Mouse (Mus musculus): ENCODE results near the gene Retn. TPM values are rescaled to one million over a fixed set of nuclear protein-coding genes. Genes with fewer than 3 reads are reported as not detected.
A peak's percentile ranks its signal among the peaks of the same experiment; 100 is the strongest.

Gene Retn
- polyA plus RNA-seq, 2 experiments: not detected

GRCm38 (mm10) chr8:3621199-3621970 lies 34.2 kb upstream of the Retn start, which contains the start of the genes Xab2 and Pet100:
TSS of gene Xab2 (minus strand) at chr8:3621316.
TSS of gene Pet100 (plus strand) at chr8:3621548.
- DNase-seq (ENCODE audit: low read depth in 3 of 3, low spot score in 3 of 3) (peak; percentile 99 to 100 (median 100)), ATAC-seq (ENCODE audit: insufficient read depth) (peak; percentile 97)
- Histone ChIP-seq H3K4me1 (replicated peaks; ENCODE audit: control insufficient read depth in 2 of 2, insufficient read depth in 2 of 2, low read length in 1 of 2) (peaks cover 8 to 13% of the 10 kb centered on the region in 2 experiments), H3K4me2 (ENCODE audit: low read depth) (peak within 1 kb of the TSS; percentile 85), H3K4me3 (ENCODE audit: insufficient read depth in 1 of 2, low read depth in 2 of 2, low read length in 2 of 2) (peak within 1 kb of the TSS; percentile 96 to 100), H3K9me3 (ENCODE audit: control insufficient read depth, low read length) (no peaks in the 10 kb centered on the region), H3K27me3 (ENCODE audit: control insufficient read depth, insufficient read depth, low read length) (no peaks in the 10 kb centered on the region), H3K27ac (peak within 1 kb of the TSS; percentile 19; the same call in 1 of the 2 replicates), H3K9ac (replicated peaks) (peak within 1 kb of the TSS; percentile 82), H3K36me3 (replicated peaks; ENCODE audit: control insufficient read depth, insufficient read depth, low read depth) (peaks cover 19% of the 10 kb centered on the region)
- WGBS (ENCODE audit: insufficient replicate concordance): under 1% methylated on average over 37 of the region's 37 CpGs
- TF ChIP-seq CTCF (IDR thresholded peaks at IDR 0.05; ENCODE audit: low read depth): no peak
- TF ChIP-seq EP300 (IDR thresholded peaks at IDR 0.05; ENCODE audit: low read depth): peak; percentile 46

- TF ChIP-seq EP300 (IDR thresholded peaks at IDR 0.05; ENCODE audit: low read depth) (no peak), CTCF (IDR thresholded peaks at IDR 0.05; ENCODE audit: low read depth) (no peak)
- ATAC-seq (ENCODE audit: insufficient read depth) (no peak), DNase-seq (ENCODE audit: low read depth in 3 of 3, low spot score in 3 of 3) (no peak)
- WGBS (ENCODE audit: insufficient replicate concordance): 59% methylated on average over 8 of the region's 8 CpGs
- H3K27ac ChIP-seq: no peak overlapping the region
- no peaks in the 10 kb centered on the region for H3K27me3 ChIP-seq (ENCODE audit: control insufficient read depth, insufficient read depth, low read length)
- peaks cover 8 to 13% of the 10 kb centered on the region in 2 experiments for H3K4me1 ChIP-seq (replicated peaks; ENCODE audit: control insufficient read depth in 2 of 2, insufficient read depth in 2 of 2, low read length in 1 of 2)
- H3K4me3 ChIP-seq (ENCODE audit: insufficient read depth in 1 of 2, low read depth in 2 of 2, low read length in 2 of 2): peak overlapping the region; percentile 96 to 100
- H3K36me3 ChIP-seq (replicated peaks; ENCODE audit: control insufficient read depth, insufficient read depth, low read depth): peaks cover 14% of the 10 kb centered on the region
- peak overlapping the region; percentile 72 for H3K9ac ChIP-seq (replicated peaks)
- H3K4me2 ChIP-seq (ENCODE audit: low read depth): peak overlapping the region; percentile 85
- H3K9me3 ChIP-seq (ENCODE audit: control insufficient read depth, low read length): no peaks in the 10 kb centered on the region
Measured at GRCm38 (mm10) chr8:3622119-3622518, 33.5 kb upstream of the Retn start.

- Histone ChIP-seq H3K9me3 (ENCODE audit: control insufficient read depth, low read length) (no peaks in the 10 kb centered on the region), H3K4me3 (ENCODE audit: insufficient read depth in 1 of 2, low read depth in 2 of 2, low read length in 2 of 2) (no peak within 1 kb of the TSS), H3K36me3 (replicated peaks; ENCODE audit: control insufficient read depth, insufficient read depth, low read depth) (no peaks in the 10 kb centered on the region), H3K9ac (replicated peaks) (no peak within 1 kb of the TSS), H3K4me2 (ENCODE audit: low read depth) (no peak within 1 kb of the TSS), H3K27ac (no peak within 1 kb of the TSS), H3K27me3 (ENCODE audit: control insufficient read depth, insufficient read depth, low read length) (no peaks in the 10 kb centered on the region; the same call in 1 of the 2 replicates), H3K4me1 (replicated peaks; ENCODE audit: control insufficient read depth in 2 of 2, insufficient read depth in 2 of 2, low read length in 1 of 2) (peaks cover 3 to 8% of the 10 kb centered on the region in 2 experiments; a peak in 3 of 4 replicates)
- no peak for TF ChIP-seq EP300 (IDR thresholded peaks at IDR 0.05; ENCODE audit: low read depth)
- no peak for TF ChIP-seq CTCF (IDR thresholded peaks at IDR 0.05; ENCODE audit: low read depth)
- DNase-seq (ENCODE audit: low read depth in 3 of 3, low spot score in 3 of 3) (no peak), ATAC-seq (ENCODE audit: insufficient read depth) (no peak)
- WGBS (ENCODE audit: insufficient replicate concordance): 71% methylated on average over 1 of the region's 1 CpGs
Measured at GRCm38 (mm10) chr8:3625445-3625844, 30.1 kb upstream of the Retn start, which contains the start of gene Pcp2. TSS of gene Pcp2 (minus strand) at chr8:3625545.

GRCm38 (mm10) chr8:3626971-3627370 lies 28.6 kb upstream of the Retn start:
- Histone ChIP-seq H3K36me3 (replicated peaks; ENCODE audit: control insufficient read depth, insufficient read depth, low read depth) (no peaks in the 10 kb centered on the region), H3K27ac (no peak overlapping the region), H3K9me3 (ENCODE audit: control insufficient read depth, low read length) (no peaks in the 10 kb centered on the region), H3K4me1 (replicated peaks; ENCODE audit: control insufficient read depth in 2 of 2, insufficient read depth in 2 of 2, low read length in 1 of 2) (peaks cover 9 to 17% of the 10 kb centered on the region in 2 experiments; a peak in 3 of 4 replicates), H3K9ac (replicated peaks) (no peak overlapping the region), H3K27me3 (ENCODE audit: control insufficient read depth, insufficient read depth, low read length) (no peaks in the 10 kb centered on the region; the same call in 1 of the 2 replicates), H3K4me2 (ENCODE audit: low read depth) (no peak overlapping the region), H3K4me3 (ENCODE audit: insufficient read depth in 1 of 2, low read depth in 2 of 2, low read length in 2 of 2) (no peak overlapping the region)
- ATAC-seq (ENCODE audit: insufficient read depth) (no peak), DNase-seq (ENCODE audit: low read depth in 3 of 3, low spot score in 3 of 3) (no peak)
- TF ChIP-seq CTCF (IDR thresholded peaks at IDR 0.05; ENCODE audit: low read depth) (no peak), EP300 (IDR thresholded peaks at IDR 0.05; ENCODE audit: low read depth) (no peak)
- WGBS (ENCODE audit: insufficient replicate concordance): 19% methylated on average over 5 of the region's 5 CpGs

GRCm38 (mm10) chr8:3628014-3628413 lies 27.6 kb upstream of the Retn start:
- Histone ChIP-seq H3K4me2 (ENCODE audit: low read depth) (no peak overlapping the region), H3K4me1 (replicated peaks; ENCODE audit: control insufficient read depth in 2 of 2, insufficient read depth in 2 of 2, low read length in 1 of 2) (peaks cover 12 to 16% of the 10 kb centered on the region in 2 experiments; a peak in 3 of 4 replicates), H3K36me3 (replicated peaks; ENCODE audit: control insufficient read depth, insufficient read depth, low read depth) (no peaks in the 10 kb centered on the region), H3K9me3 (ENCODE audit: control insufficient read depth, low read length) (no peaks in the 10 kb centered on the region), H3K27ac (no peak overlapping the region), H3K27me3 (ENCODE audit: control insufficient read depth, insufficient read depth, low read length) (no peaks in the 10 kb centered on the region; the same call in 1 of the 2 replicates), H3K4me3 (ENCODE audit: insufficient read depth in 1 of 2, low read depth in 2 of 2, low read length in 2 of 2) (no peak overlapping the region), H3K9ac (replicated peaks) (no peak overlapping the region)
- TF ChIP-seq CTCF (IDR thresholded peaks at IDR 0.05; ENCODE audit: low read depth): peak; percentile 62
- no peak for TF ChIP-seq EP300 (IDR thresholded peaks at IDR 0.05; ENCODE audit: low read depth)
- 35% methylated on average over 5 of the region's 5 CpGs for WGBS (ENCODE audit: insufficient replicate concordance)
- ATAC-seq (ENCODE audit: insufficient read depth) (no peak), DNase-seq (ENCODE audit: low read depth in 3 of 3, low spot score in 3 of 3) (no peak)
